Mouse (Mus musculus) bone marrow, adult 2 months (tissue): ENCODE measurements around the gene Dnm1.

ENCODE experiments used
- CTCF ChIP-seq: fragments of 200-500 bp; IDR thresholded peaks from 2 replicates; pipeline ENCODE4 v1.5.1; 2011; ENCODE audit warnings: low read length, control low read depth; ENCODE audit not compliant: control insufficient read depth, insufficient read depth
- POLR2A ChIP-seq: fragments of 200-500 bp; IDR thresholded peaks from 2 replicates; pipeline ENCODE4 v1.6.1; 2011; ENCODE audit warnings: low read depth, mild to moderate bottlenecking, control low read depth, low read length, borderline replicate concordance; ENCODE audit not compliant: control insufficient read depth

- TF ChIP-seq POLR2A, result no peak
- no peak for TF ChIP-seq CTCF
These were observed 9.8 kb downstream of the Dnm1 start for GRCm38 (mm10) chr2:32343351-32343671.
